Mouse (Mus musculus) right cerebral cortex, postnatal 10 days (tissue): Measurements from ENCODE around the gene Adamtsl1.
A peak's percentile ranks its signal among the peaks of the same experiment; 100 is the strongest.

Experiments used
- DNase-seq, 2 experiments: peaks; one replicate each; pipeline ENCODE4 v3.0.0; 2021; ENCODE audit warnings: low spot score in 2 of 2

The Adamtsl1 gene

GRCm38 (mm10) chr4:85672290-85672689, 158.3 kb downstream of the Adamtsl1 start:
- no peak for DNase-seq

GRCm38 (mm10) chr4:85677621-85678020, 163.6 kb downstream of the Adamtsl1 start:
- no peak for DNase-seq

- no peak for DNase-seq
These were observed 172.2 kb downstream of the Adamtsl1 start for GRCm38 (mm10) chr4:85686160-85686559.

GRCm38 (mm10) chr4:85695237-85695636, 181.3 kb downstream of the Adamtsl1 start:
- DNase-seq, result no peak

- peak; percentile 34 to 40 for DNase-seq
These were observed 193.5 kb downstream of the Adamtsl1 start for GRCm38 (mm10) chr4:85707352-85708057.

- DNase-seq, result no peak
These were observed 195.7 kb downstream of the Adamtsl1 start for GRCm38 (mm10) chr4:85709636-85710035.

GRCm38 (mm10) chr4:85724999-85725398, 211.0 kb downstream of the Adamtsl1 start:
- DNase-seq, result no peak

- no peak for DNase-seq
These were observed 213.8 kb downstream of the Adamtsl1 start for GRCm38 (mm10) chr4:85727731-85728130.

GRCm38 (mm10) chr4:85728416-85728815, 214.4 kb downstream of the Adamtsl1 start:
- DNase-seq, result no peak

- DNase-seq, result no peak
These were observed 226.5 kb downstream of the Adamtsl1 start for GRCm38 (mm10) chr4:85740478-85740877.

- DNase-seq, result no peak
These were observed 227.9 kb downstream of the Adamtsl1 start for GRCm38 (mm10) chr4:85741825-85742391.

- no peak for DNase-seq
These were observed 229.5 kb downstream of the Adamtsl1 start for GRCm38 (mm10) chr4:85743427-85743826.

GRCm38 (mm10) chr4:85762684-85763083, 248.7 kb downstream of the Adamtsl1 start:
- no peak for DNase-seq

- DNase-seq, result no peak
These were observed 249.4 kb downstream of the Adamtsl1 start for GRCm38 (mm10) chr4:85763161-85764014.

- no peak for DNase-seq
These were observed 250.1 kb downstream of the Adamtsl1 start for GRCm38 (mm10) chr4:85764015-85764450.

- no peak for DNase-seq
These were observed 250.5 kb downstream of the Adamtsl1 start for GRCm38 (mm10) chr4:85764476-85764875.

GRCm38 (mm10) chr4:85767666-85768065, 253.7 kb downstream of the Adamtsl1 start:
- DNase-seq, result no peak

- DNase-seq, result peak; percentile 37 to 45
These were observed 254.1 kb downstream of the Adamtsl1 start for GRCm38 (mm10) chr4:85768107-85768506.

- DNase-seq, result no peak
These were observed 268.5 kb downstream of the Adamtsl1 start for GRCm38 (mm10) chr4:85782511-85782910.

GRCm38 (mm10) chr4:85783768-85784379, 269.9 kb downstream of the Adamtsl1 start:
- DNase-seq, result no peak

- DNase-seq, result no peak
These were observed 270.5 kb downstream of the Adamtsl1 start for GRCm38 (mm10) chr4:85784428-85784827.

- DNase-seq, result no peak
These were observed 276.3 kb downstream of the Adamtsl1 start for GRCm38 (mm10) chr4:85790226-85790625.
